Mouse (Mus musculus) layer of hippocampus, adult 2 months (tissue): ENCODE data around the gene Clk3. TPM values are rescaled to one million over a fixed set of nuclear protein-coding genes. Genes with fewer than 3 reads are reported as not detected.
A peak's percentile ranks its signal among the peaks of the same experiment; 100 is the strongest.

Experiments used
- DNase-seq, 2 experiments: peaks; one replicate each; pipeline ENCODE4 v3.0.0; 2022; ENCODE audit warnings: low spot score in 2 of 2
- H3K27ac ChIP-seq: fragments of 200-600 bp; 2 replicates; pipeline ENCODE4 v1.8.1; 2022
- H3K4me3 ChIP-seq: fragments of 200-600 bp; 2 replicates; pipeline ENCODE4 v1.8.1; 2022; ENCODE audit warnings: mild to moderate bottlenecking
- CTCF ChIP-seq: fragments of 200-600 bp; conservative IDR thresholded peaks from 2 replicates; pipeline ENCODE4 v1.8.1; 2022; ENCODE audit warnings: antibody characterized with exemption, mild to moderate bottlenecking, moderate library complexity
- total RNA-seq, 2 experiments: library from RNA; stranded (reverse); gene quantifications; 2 replicates each; pipeline ENCODE4 v1.2.3; 2021

Clk3 gene
- total RNA-seq, 2 experiments from 2014 or later, result 80.2 to 83.4 TPM

GRCm38 (mm10) chr9:57800325-57800975 is 34.8 kb upstream of the Clk3 start:
- Histone ChIP-seq H3K27ac (no peak overlapping the region), H3K4me3 (no peak overlapping the region)
- no peak for DNase-seq
- no peak for TF ChIP-seq CTCF

DNA sequence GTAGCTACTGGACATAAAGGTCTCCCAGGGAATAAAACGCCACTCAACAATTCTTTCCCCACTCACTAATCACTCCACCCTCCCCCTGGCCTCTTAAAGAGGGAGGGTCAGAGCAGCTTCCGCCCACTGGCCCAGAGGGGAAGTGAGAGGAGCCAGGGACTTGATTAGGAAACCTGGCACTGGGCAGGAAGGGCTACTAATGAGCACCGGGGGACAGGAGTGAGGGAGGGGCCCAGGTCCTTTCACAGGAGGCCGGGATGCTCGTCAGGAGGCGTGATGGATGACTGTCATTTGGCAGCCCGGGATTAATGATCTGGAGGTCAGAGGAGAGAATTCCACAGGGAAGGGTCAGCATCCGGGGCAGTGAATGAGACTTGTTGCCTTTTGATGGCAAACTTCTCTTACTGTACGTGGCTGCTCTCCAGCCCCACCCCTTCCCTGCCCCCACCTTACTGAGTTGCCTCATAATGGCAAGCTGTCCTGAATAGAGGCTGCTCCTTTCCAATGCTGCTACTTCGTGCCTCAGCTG is 33.1 kb upstream of the Clk3 start:
- H3K4me3 ChIP-seq, result no peak overlapping the region
- H3K27ac ChIP-seq, result no peak overlapping the region
- TF ChIP-seq CTCF, result no peak
- no peak for DNase-seq

DNA sequence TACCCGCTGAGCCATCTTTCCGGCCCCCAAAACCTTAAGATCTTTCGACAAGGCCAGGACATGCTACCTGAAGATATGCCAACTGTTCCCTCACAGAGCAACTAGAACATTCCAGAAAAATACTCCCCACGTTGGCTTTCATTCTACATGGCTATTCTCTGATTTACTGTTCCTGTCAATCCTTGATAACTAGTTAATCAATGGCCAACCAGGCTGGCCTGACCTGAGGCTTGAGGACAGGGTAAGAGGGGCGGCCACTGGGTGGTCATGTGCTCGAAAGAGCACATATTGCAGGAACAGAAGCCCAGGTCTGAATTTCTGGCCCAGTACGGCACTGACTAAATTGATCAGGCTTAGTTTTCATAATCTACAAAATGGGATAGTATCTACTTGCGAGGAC is 31.8 kb upstream of the Clk3 start:
- H3K4me3 ChIP-seq, result no peak overlapping the region
- H3K27ac ChIP-seq, result no peak overlapping the region
- TF ChIP-seq CTCF, result no peak
- no peak for DNase-seq

DNA sequence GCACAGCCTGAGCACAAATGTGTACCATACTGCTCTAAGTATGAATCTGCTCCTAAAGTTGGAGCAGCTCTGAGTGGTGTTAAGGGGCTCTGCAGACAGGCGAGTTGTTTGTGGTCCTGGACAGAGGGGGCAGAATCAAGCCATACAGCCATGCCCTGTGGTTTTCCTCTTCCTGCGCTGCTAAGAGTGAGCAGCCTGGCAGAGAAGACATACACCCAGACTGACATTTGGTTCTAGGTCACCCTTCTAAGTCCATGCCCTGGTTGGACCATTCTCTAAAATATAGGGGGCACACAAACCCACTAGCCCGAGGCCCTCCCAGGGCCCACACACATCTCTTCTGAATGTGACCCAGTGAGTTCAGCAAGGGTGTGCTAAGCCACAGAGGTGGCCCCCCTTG is 24.1 kb upstream of the Clk3 start:
- no peak overlapping the region for H3K27ac ChIP-seq
- H3K4me3 ChIP-seq, result no peak overlapping the region
- DNase-seq, result no peak
- no peak for TF ChIP-seq CTCF

DNA sequence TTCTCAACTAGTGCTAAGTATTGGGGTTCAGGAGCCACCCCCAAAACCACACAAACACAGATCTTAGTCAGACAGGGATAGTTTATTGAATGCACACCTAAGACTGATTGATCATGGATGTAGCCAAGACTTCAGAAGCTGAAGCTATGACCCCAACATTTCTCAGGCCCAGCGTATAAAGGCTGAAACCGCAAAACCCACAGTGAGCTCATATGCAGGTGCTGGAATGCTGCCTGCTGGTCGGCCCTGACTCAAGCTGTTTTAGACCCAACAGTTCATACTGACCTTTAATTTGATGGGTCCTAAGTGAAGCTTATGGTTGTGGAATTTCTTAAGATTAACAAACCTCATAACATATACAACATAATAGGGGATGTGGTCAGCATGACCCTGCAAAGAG is 17.0 kb upstream of the Clk3 start:
- Histone ChIP-seq H3K27ac (no peak overlapping the region), H3K4me3 (no peak overlapping the region)
- no peak for TF ChIP-seq CTCF
- no peak for DNase-seq

DNA sequence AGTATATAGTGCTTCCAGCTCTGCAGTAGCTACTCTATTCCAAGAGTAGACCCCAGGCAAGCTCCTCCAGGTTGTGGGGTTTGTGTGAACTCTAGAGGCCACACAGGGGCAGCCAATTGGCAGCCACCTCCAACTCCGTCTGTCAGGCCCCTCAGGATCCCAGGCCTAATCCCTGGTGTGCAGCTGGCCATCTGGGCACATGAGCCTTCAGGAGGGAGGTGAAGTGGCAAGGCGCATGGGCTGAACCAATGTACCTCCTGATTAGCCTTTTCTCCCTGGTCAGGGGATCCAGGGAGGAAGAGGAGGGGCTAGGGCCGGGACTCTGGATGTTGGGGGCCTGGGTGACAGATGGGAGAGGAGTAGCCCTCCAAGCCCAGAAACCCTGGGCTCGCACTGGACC is 10.1 kb upstream of the Clk3 start:
- no peak for TF ChIP-seq CTCF
- no peak for DNase-seq
- no peak overlapping the region for H3K27ac ChIP-seq
- H3K4me3 ChIP-seq, result no peak overlapping the region

- H3K27ac ChIP-seq, result no peak overlapping the region
- no peak for DNase-seq
- no peak for TF ChIP-seq CTCF
- H3K4me3 ChIP-seq, result no peak overlapping the region
Measured at GRCm38 (mm10) chr9:57775026-57775425, 9.4 kb upstream of the Clk3 start.

DNA sequence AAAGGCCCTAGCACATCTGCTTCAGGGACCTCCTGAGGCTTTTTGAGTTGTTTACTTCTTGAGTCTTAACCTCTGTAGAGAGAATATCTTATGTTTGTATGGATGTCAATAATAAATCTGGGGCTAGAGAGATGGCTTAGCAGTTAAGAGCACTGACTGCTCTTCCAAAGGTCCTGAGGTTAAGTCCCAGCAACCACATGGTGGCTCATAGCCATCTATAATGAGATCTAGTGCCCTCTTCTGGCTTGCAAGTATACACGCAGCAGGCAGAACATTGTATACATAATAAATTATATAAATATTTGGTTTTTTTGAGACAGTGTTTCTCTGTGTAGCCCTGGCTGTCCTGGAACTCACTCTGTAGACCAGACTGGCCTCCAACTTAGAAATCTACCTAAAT is 8.5 kb upstream of the Clk3 start:
- peak; percentile 73 for TF ChIP-seq CTCF
- Histone ChIP-seq H3K4me3 (no peak overlapping the region), H3K27ac (no peak overlapping the region)

DNA sequence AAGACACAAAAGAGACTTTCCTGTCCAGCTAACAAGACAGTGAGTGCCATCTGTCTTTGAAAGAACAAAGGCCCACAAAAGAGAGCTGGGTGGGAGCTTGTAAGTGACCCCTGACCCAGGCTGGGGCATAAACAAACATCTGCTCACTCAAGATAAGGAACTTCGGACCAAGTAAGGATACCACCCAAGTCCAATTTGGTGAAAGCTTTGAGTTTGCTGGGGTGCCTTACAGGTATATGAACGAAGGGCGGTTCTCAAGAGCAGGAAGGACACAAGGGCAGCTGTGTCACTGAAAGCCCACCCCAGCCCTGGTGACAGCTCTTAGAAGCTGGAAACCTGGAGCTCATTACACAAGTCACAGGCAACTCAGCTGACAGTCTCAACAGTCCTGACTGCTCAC is 8.1 kb upstream of the Clk3 start:
- no peak overlapping the region for H3K27ac ChIP-seq
- no peak for DNase-seq
- TF ChIP-seq CTCF, result no peak
- H3K4me3 ChIP-seq, result no peak overlapping the region

More for the DNA sequence above, 8.5 kb upstream of the Clk3 start:
- DNase-seq, result no peak

- Histone ChIP-seq H3K4me3 (no peak overlapping the region), H3K27ac (no peak overlapping the region)
- no peak for TF ChIP-seq CTCF
- no peak for DNase-seq
Measured at GRCm38 (mm10) chr9:57770836-57771235, 5.2 kb upstream of the Clk3 start.

GRCm38 (mm10) chr9:57770214-57770613 is 4.6 kb upstream of the Clk3 start:
- no peak for TF ChIP-seq CTCF
- Histone ChIP-seq H3K4me3 (no peak overlapping the region), H3K27ac (no peak overlapping the region)
- no peak for DNase-seq

GRCm38 (mm10) chr9:57769539-57770069 is 3.9 kb upstream of the Clk3 start:
- no peak for DNase-seq
- no peak overlapping the region for H3K4me3 ChIP-seq
- no peak overlapping the region for H3K27ac ChIP-seq
- TF ChIP-seq CTCF, result no peak

- TF ChIP-seq CTCF, result no peak
- no peak for DNase-seq
- Histone ChIP-seq H3K4me3 (no peak overlapping the region), H3K27ac (no peak overlapping the region)
Measured at GRCm38 (mm10) chr9:57767231-57767630, 1.6 kb upstream of the Clk3 start.

GRCm38 (mm10) chr9:57766431-57766830 is 771 bp upstream of the Clk3 start:
- Histone ChIP-seq H3K4me3 (peak overlapping the region; percentile 81), H3K27ac (peak overlapping the region; percentile 100)
- DNase-seq, result no peak
- no peak for TF ChIP-seq CTCF
